Mouse (Mus musculus): Measurements from ENCODE around the gene Ldb2.

- TF ChIP-seq CTCF (IDR thresholded peaks at IDR 0.05; ENCODE audit: low read depth) (no peak), EP300 (IDR thresholded peaks at IDR 0.05; ENCODE audit: low read depth) (no peak)
Measured at GRCm38 (mm10) chr5:44659651-44660050, 139.8 kb downstream of the Ldb2 start.
